Mouse (Mus musculus) heart, embryonic 14.5 days (tissue): ENCODE data around the gene Ccdc17. TPM values are rescaled to one million over a fixed set of nuclear protein-coding genes. Genes with fewer than 3 reads are reported as not detected.

ENCODE experiments used
- ATAC-seq: fragments of 200-750 bp; cut with Nextera tagmentation; 2 replicates; pipeline ENCODE4 v1.8.0; 2017; ENCODE audit warnings: low read depth, moderate TSS enrichment; ENCODE audit not compliant: insufficient number of reproducible peaks, insufficient read depth, low FRiP score
- H3K27ac ChIP-seq, 2 experiments: fragments of 200-500 bp in 1 of 2; fragments of 300-500 bp in 1 of 2; sonication (generic) in 1 of 2; replicated peaks in 1 of 2; 2 replicates each; pipeline ENCODE4 v1.5.1; 2012 to 2014; ENCODE audit warnings: low read depth in 2 of 2, low read length in 2 of 2, control low read depth in 1 of 2, mild to moderate bottlenecking in 1 of 2, mixed read lengths in 1 of 2; ENCODE audit not compliant: control insufficient read depth in 1 of 2, insufficient read depth in 1 of 2
- H3K27me3 ChIP-seq: fragments of 300-500 bp; sonication (generic); 2 replicates; pipeline ENCODE4 v1.6.1; 2014; ENCODE audit warnings: mild to moderate bottlenecking, low read length, control low read depth; ENCODE audit not compliant: control insufficient read depth, insufficient read depth
- H3K36me3 ChIP-seq: fragments of 300-500 bp; sonication (generic); 2 replicates; pipeline ENCODE4 v1.6.1; 2014; ENCODE audit warnings: mild to moderate bottlenecking, control low read depth, low read length, mixed read lengths; ENCODE audit not compliant: control insufficient read depth, insufficient read depth
- H3K4me1 ChIP-seq, 2 experiments: fragments of 200-500 bp in 1 of 2; fragments of 300-500 bp in 1 of 2; sonication (generic) in 1 of 2; 2 replicates each; pipeline ENCODE4 v1.6.1; 2012 to 2014; ENCODE audit warnings: low read length in 2 of 2, control low read depth in 1 of 2, mixed read lengths in 1 of 2; ENCODE audit not compliant: control insufficient read depth in 2 of 2, insufficient read depth in 2 of 2
- H3K4me2 ChIP-seq: fragments of 300-500 bp; sonication (generic); 2 replicates; pipeline ENCODE4 v1.6.1; 2014; ENCODE audit warnings: mild to moderate bottlenecking, low read length
- H3K4me3 ChIP-seq, 2 experiments: fragments of 200-500 bp in 1 of 2; fragments of 300-500 bp in 1 of 2; sonication (generic) in 1 of 2; 2 replicates each; pipeline ENCODE4 v1.5.1; 2012 to 2014; ENCODE audit warnings: low read length in 2 of 2, mild to moderate bottlenecking in 2 of 2, control low read depth in 1 of 2, low read depth in 1 of 2, moderate library complexity in 1 of 2; ENCODE audit not compliant: control insufficient read depth in 1 of 2, insufficient read depth in 1 of 2
- H3K9ac ChIP-seq: fragments of 300-500 bp; sonication (generic); 2 replicates; pipeline ENCODE4 v1.6.1; 2014; ENCODE audit warnings: mild to moderate bottlenecking, low read length
- H3K9me3 ChIP-seq: fragments of 300-500 bp; sonication (generic); 2 replicates; pipeline ENCODE4 v1.6.1; 2016; ENCODE audit warnings: low read length, control low read depth; ENCODE audit not compliant: control insufficient read depth
- WGBS: fragments of 180-500 bp; shearing (Covaris S2); extraction: QIAGEN DNeasy Blood & Tissue Kit; methylation state at CpG from one replicate; pipeline ENCODE4 v1.1.7; 2014; 5-methylcytosine and 5-hydroxymethylcytosine counted together
- polyA plus RNA-seq: library from polyadenylated mRNA; unstranded; fragments of >200 nt; fragmentation: Nextera tagmentation; extraction: Ambion mirVana; gene quantifications from 2 replicates; pipeline ENCODE4 v1.2.1, GENCODE M21; 2014

Gene Ccdc17
- polyA plus RNA-seq, 1 experiment from 2014 or later, result 5.1 TPM

DNA sequence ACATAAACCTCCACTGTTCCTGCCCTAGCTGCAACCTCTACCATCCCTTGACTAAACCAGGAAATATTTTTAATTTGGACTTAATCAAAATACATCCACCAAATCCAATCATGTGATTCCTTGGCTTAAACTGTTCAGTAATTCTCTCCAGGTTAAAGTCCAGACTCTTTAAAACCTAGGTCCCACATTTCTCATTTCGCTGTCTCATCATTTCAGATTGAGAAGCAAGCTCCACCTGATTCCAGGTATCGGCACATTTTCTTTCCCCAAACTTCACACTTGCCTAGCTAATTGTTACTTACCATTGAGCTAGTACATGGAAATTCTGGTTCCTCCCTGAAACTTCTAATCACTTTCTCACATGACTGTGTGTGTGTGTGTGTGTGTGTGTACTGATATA is 53.0 kb downstream of the Ccdc17 start:
- Histone ChIP-seq H3K4me1 (peaks cover 4 to 26% of the 10 kb centered on the region in 2 experiments; a peak in 3 of 4 replicates), H3K27ac (no peak overlapping the region), H3K36me3 (peaks cover 49% of the 10 kb centered on the region), H3K9me3 (no peaks in the 10 kb centered on the region), H3K9ac (no peak overlapping the region), H3K4me2 (peak overlapping the region; percentile 66), H3K27me3 (no peaks in the 10 kb centered on the region), H3K4me3 (peak overlapping the region in 1 of 2 experiments; percentile 95; a peak in 2 of 4 replicates)
- ATAC-seq, result no peak
- 92% methylated on average over 2 of the region's 2 CpGs for WGBS

Other genes starting within 250 kb of the Ccdc17 start
- 29.2 and 34.5 TPM in 2 replicates for gene Mast2, start 132.5 kb upstream of the Ccdc17 start, polyA plus RNA-seq
- 4.5 and 5.7 TPM in 2 replicates for gene Ipp, start 89.1 kb upstream of the Ccdc17 start, polyA plus RNA-seq
- gene Tmem69, start 40.7 kb upstream of the Ccdc17 start, polyA plus RNA-seq, result 24.5 and 28.5 TPM in 2 replicates
- 38.3 and 39.9 TPM in 2 replicates for gene Gpbp1l1, start 39.0 kb upstream of the Ccdc17 start, polyA plus RNA-seq
- gene Nasp, start 31.3 kb downstream of the Ccdc17 start, polyA plus RNA-seq, result 78.0 and 79.1 TPM in 2 replicates
- 620 and 648 TPM in 2 replicates for gene Akr1a1, start 55.0 kb downstream of the Ccdc17 start, polyA plus RNA-seq
- 942 and 971 TPM in 2 replicates for gene Prdx1, start 88.9 kb downstream of the Ccdc17 start, polyA plus RNA-seq
- gene Mmachc, start 111.8 kb downstream of the Ccdc17 start, polyA plus RNA-seq, result 30.5 and 31.9 TPM in 2 replicates
- 16.3 and 20.5 TPM in 2 replicates for gene Ccdc163, start 111.9 kb downstream of the Ccdc17 start, polyA plus RNA-seq
- gene Tesk2, start 124.3 kb downstream of the Ccdc17 start, polyA plus RNA-seq, result 2.4 and 2.7 TPM in 2 replicates
- 18.3 and 18.7 TPM in 2 replicates for gene Toe1, start 211.0 kb downstream of the Ccdc17 start, polyA plus RNA-seq
- 4.6 and 8.3 TPM in 2 replicates for gene Mutyh, start 211.1 kb downstream of the Ccdc17 start, polyA plus RNA-seq
- 0.43 and 1.2 TPM in 2 replicates for gene Hpdl, start 225.1 kb downstream of the Ccdc17 start, polyA plus RNA-seq